Mouse (Mus musculus): ENCODE results near the gene Olfr125. TPM values are rescaled to one million over a fixed set of nuclear protein-coding genes. Genes with fewer than 3 reads are reported as not detected.

Olfr125 gene
- total RNA-seq (2021): not detected

- DNase-seq (ENCODE audit: low spot score in 2 of 2): no peak
- intact Hi-C loops (cut with DNase I): no loop called here
Measured at GRCm38 (mm10) chr17:37832649-37833048, at the start of gene Olfr125. Gene Olfr125 (plus strand): TSS chr17:37832949.

- no peak for DNase-seq (ENCODE audit: low spot score in 2 of 2)
- intact Hi-C loops (cut with DNase I): no loop called here
Measured at GRCm38 (mm10) chr17:37793229-37793628, 39.5 kb upstream of the Olfr125 start, which contains the start of gene Olfr123. Gene Olfr123 (plus strand): TSS chr17:37793529.

GRCm38 (mm10) chr17:37799588-37799987 is 33.2 kb upstream of the Olfr125 start, which contains the start of gene Olfr124:
Gene Olfr124 (plus strand): TSS chr17:37799888.
- intact Hi-C loops (cut with DNase I): no loop called here
- no peak for DNase-seq (ENCODE audit: low spot score in 2 of 2)

- DNase-seq (ENCODE audit: low spot score in 2 of 2): no peak
- intact Hi-C loops (cut with DNase I): no loop called here
Measured at GRCm38 (mm10) chr17:37847183-37847582, 14.4 kb downstream of the Olfr125 start, which contains the start of gene Olfr126. Gene Olfr126 (plus strand): TSS chr17:37847483.

- intact Hi-C loops (cut with DNase I): no loop called here
Measured at GRCm38 (mm10) chr17:37863901-37864300, 31.2 kb downstream of the Olfr125 start.

GRCm38 (mm10) chr17:37869676-37870205 is 37.0 kb downstream of the Olfr125 start:
- intact Hi-C loops (cut with DNase I): no loop called here
- DNase-seq (ENCODE audit: low spot score in 2 of 2): no peak

More at GRCm38 (mm10) chr17:37863901-37864300, 31.2 kb downstream of the Olfr125 start:
- DNase-seq (ENCODE audit: low spot score in 2 of 2): no peak

GRCm38 (mm10) chr17:37873830-37874229 is 41.1 kb downstream of the Olfr125 start:
- no peak for DNase-seq (ENCODE audit: low spot score in 2 of 2)
- intact Hi-C loops (cut with DNase I): no loop called here

Other genes with a start within 250 kb of the Olfr125 start
- not detected for gene Olfr114, start 240.2 kb upstream of the Olfr125 start, total RNA-seq (2021)
- not detected for gene Olfr115, start 205.8 kb upstream of the Olfr125 start, total RNA-seq (2021)
- not detected for gene Olfr116, start 205.8 kb upstream of the Olfr125 start, total RNA-seq (2021)
- not detected for gene Olfr117, start 169.2 kb upstream of the Olfr125 start, total RNA-seq (2021)
- not detected for gene Olfr118, start 166.0 kb upstream of the Olfr125 start, total RNA-seq (2021)
- not detected for gene Olfr119, start 136.4 kb upstream of the Olfr125 start, total RNA-seq (2021)
- gene Olfr120, start 111.1 kb upstream of the Olfr125 start, total RNA-seq (2021): not detected
- not detected for gene Olfr121, start 84.1 kb upstream of the Olfr125 start, total RNA-seq (2021)
- not detected for gene Olfr122, start 64.3 kb upstream of the Olfr125 start, total RNA-seq (2021)
- not detected for gene Olfr123, start 39.4 kb upstream of the Olfr125 start, total RNA-seq (2021)
- gene Olfr124, start 33.1 kb upstream of the Olfr125 start, total RNA-seq (2021): not detected
- not detected for gene Olfr126, start 14.5 kb downstream of the Olfr125 start, total RNA-seq (2021)
- gene Olfr127, start 67.5 kb downstream of the Olfr125 start, total RNA-seq (2021): not detected
- gene Olfr128, start 87.6 kb downstream of the Olfr125 start, total RNA-seq (2021): not detected
- not detected for gene Olfr761, start 120.1 kb downstream of the Olfr125 start, total RNA-seq (2021)
- gene Olfr129, start 227.1 kb downstream of the Olfr125 start, total RNA-seq (2021): not detected
- not detected for gene Olfr130, start 231.0 kb downstream of the Olfr125 start, total RNA-seq (2021)